Mouse (Mus musculus) gastrocnemius, postnatal 4 days (tissue): ENCODE measurements around the gene Bex2. TPM values are rescaled to one million over a fixed set of nuclear protein-coding genes. Genes with fewer than 3 reads are reported as not detected.
"Not testable (repeated sequence)": the region's sequence is repeated elsewhere in the genome, so short reads cannot be mapped to it uniquely, and the experiment has no call there.

Experiments used
- DNase-seq, 2 experiments: peaks; one replicate each; pipeline ENCODE4 v3.0.0; 2021 to 2022; ENCODE audit warnings: low spot score in 2 of 2, mixed read lengths in 2 of 2
- long read RNA-seq, 2 experiments: library from polyadenylated mRNA; stranded (forward); transcript quantifications; one replicate each; pipeline ENCODE4 v2.0.0; 2021
- total RNA-seq, 2 experiments: library from RNA; stranded (reverse); gene quantifications; 2 replicates each; pipeline ENCODE4 v1.2.3; 2021

Bex2 gene
- total RNA-seq, result 1 to 10 TPM; 1.6 to 7.4 TPM
- long read RNA-seq, experiment 1, partial matches to known transcripts, result 0 of 2 reads
- long read RNA-seq, experiment 1, other reads (novel, unspliced or antisense), result 0 of 2 reads
- long read RNA-seq, experiment 2, partial matches to known transcripts, result 0 of 2 reads
- long read RNA-seq, experiment 2, other reads (novel, unspliced or antisense), result 0 of 2 reads

- not testable (repeated sequence) for DNase-seq
Observed at GRCm38 (mm10) chrX:136068020-136068419, at the start of gene Bex2. Gene Bex2, minus strand, starts transcription at chrX:136068236.

GRCm38 (mm10) chrX:136115419-136115961, 47.5 kb upstream of the Bex2 start:
- DNase-seq, result peak in 1 of 2 experiments; percentile 16

- DNase-seq, result no peak
Observed at GRCm38 (mm10) chrX:136115015-136115414, 47.0 kb upstream of the Bex2 start.

GRCm38 (mm10) chrX:136107942-136108341, 39.9 kb upstream of the Bex2 start:
- no peak for DNase-seq

GRCm38 (mm10) chrX:136104724-136105088, 36.7 kb upstream of the Bex2 start:
- DNase-seq, result no peak

DNA sequence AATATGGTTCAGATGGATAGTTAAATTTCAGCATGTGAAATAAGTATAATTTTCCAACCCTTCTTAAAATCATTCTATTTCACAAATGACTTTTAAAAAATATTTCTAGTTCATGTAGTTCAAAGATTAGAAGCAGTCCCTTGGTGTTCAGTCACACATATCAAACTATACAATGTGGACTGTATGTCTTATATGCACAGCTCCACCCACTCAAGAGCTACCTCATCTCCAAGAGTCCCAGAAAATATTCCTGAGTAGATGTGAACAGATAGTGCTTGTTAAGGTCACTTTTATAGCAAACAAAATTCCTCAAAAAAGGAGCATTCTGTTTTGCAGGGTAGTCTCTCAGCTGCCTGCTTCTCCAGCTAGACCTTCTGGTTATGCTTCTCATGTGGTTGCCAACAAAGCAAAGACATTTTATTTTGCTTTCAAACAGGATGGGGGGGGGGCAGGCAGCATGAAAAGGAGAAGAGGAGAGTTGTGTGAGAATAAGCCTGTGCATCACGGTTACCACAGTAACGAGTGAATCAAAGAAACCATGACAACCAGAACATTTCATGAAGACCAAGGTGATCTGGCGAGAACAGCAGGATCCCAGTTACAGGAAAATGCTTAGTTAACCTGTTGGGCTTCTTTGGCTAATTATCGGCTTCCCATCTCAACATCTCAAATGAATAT, 36.1 kb upstream of the Bex2 start:
- DNase-seq, result no peak

- DNase-seq, result no peak
Observed at GRCm38 (mm10) chrX:136094421-136094820, 26.4 kb upstream of the Bex2 start.

GRCm38 (mm10) chrX:136092497-136093279, 24.7 kb upstream of the Bex2 start:
- DNase-seq, result no peak

GRCm38 (mm10) chrX:136085155-136085554, 17.1 kb upstream of the Bex2 start, which contains the start of gene Nxf3:
Gene Nxf3, minus strand, starts transcription at chrX:136085255.
- no peak for DNase-seq

DNA sequence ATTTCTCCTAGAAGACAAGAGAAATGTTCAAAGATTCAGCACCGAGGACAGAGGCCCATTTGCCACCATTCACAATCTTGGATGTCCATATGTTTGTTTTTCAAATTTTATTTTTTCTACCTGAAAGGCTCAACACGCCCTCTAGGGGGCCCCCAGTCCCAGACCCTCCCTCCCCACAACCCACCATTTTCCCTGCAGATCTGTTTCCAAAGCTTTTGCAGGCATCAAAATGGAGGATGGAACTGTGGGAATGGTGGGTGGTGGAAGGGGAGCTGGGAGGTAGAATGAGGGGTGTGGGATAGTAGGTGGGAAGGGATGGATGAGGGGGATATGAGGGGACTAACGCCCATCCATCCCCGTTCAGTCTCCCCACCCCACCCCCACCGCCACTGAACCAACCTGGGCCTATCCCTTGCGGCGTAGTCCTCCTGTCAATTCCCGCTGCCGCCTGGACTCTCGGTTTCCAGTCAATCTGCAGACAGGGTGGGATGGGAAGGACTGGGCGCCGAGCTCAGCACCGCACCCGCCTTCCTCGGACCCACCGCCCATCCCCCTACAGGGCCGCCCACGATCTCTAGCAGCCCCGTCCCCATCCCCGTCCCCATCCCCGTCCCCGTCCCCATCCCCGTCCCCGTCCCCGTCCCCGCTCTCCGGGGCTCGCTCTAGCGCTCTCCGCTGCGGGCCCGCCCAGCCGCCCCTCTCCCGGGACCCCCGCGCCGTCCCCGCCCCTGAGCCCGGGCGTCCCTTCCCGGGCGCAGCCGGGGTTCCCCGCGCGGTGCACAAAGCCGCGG, 640 bp downstream of the Bex2 start:
- DNase-seq, result not testable (repeated sequence)

DNA sequence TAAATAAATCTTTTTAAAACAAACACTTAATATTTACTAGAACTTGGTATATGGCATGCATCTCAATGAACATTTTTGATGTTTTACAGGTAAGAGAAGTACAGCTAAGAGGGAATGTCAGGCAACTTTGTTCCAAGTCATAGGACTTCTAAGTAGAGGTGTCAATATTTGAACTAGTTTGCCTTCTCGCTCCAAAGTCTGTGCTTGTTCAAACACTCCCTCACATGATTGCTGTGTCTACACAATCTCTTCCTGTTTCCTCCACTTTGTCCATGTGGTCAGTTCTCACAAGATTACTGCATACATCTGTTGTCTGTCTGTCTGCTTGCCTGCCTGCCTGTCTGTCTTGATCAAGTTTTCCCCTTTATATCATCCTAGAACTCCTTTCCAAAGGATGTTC, 7.3 kb downstream of the Bex2 start:
- no peak for DNase-seq

- no peak for DNase-seq
Observed at GRCm38 (mm10) chrX:136051219-136051618, 16.8 kb downstream of the Bex2 start.

- peak in 1 of 2 experiments; percentile 25 for DNase-seq
Observed at GRCm38 (mm10) chrX:136047528-136047927, 20.5 kb downstream of the Bex2 start.

- no peak for DNase-seq
Observed at GRCm38 (mm10) chrX:136043726-136044125, 24.3 kb downstream of the Bex2 start.

GRCm38 (mm10) chrX:136032799-136033763, 35.0 kb downstream of the Bex2 start, which contains the start of gene Arxes1:
Gene Arxes1, plus strand, starts transcription at chrX:136033367.
- DNase-seq, result peak in 1 of 2 experiments; percentile 9

DNA sequence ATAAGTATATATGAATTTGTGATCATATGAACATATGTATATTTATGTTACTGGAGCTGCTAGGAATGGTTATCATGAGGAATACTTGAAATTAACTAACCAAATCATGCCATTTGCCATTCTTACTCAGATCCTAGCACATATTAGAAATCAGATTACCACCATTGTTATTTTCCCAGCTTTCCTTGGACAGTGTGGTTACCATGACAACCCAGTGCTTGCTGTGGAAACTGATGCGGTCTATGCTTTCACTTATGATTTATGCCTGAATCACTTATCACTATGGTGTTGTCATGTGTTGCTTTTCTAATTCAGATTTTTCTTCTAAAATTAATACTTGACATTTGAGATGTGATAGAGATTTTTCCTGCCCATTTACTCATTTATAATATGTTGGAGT, 37.7 kb downstream of the Bex2 start:
- DNase-seq, result no peak
